Mouse (Mus musculus) erythroblast, embryonic 14.5 days (primary cell): ENCODE measurements around the gene Msmp.

Source experiments
- GATA1 ChIP-seq: IDR thresholded peaks from 2 replicates; pipeline ENCODE4 v1.6.1; 2012; ENCODE audit warnings: low read length, inconsistent platforms, mixed read lengths
- TAL1 ChIP-seq: IDR thresholded peaks from 3 replicates; pipeline ENCODE4 v1.6.1; 2012; ENCODE audit warnings: low read length, inconsistent platforms, mixed read lengths

GRCm38 (mm10) chr4:43567140-43567539 lies 17.2 kb downstream of the Msmp start:
- no peak for TF ChIP-seq GATA1
- no peak for TF ChIP-seq TAL1
